Mouse (Mus musculus) thymus, postnatal 0 days (tissue): ENCODE measurements at regions not wholly inside any gene's neighbourhood (a gene's known extent, or its start where the extent isn't known, plus 50 kb on each side); places are given as distances from the start of the nearest gene placed in this dataset.

ENCODE experiments used
- DNase-seq: peaks from one replicate; pipeline ENCODE4 v3.0.0-alpha.2; 2015; ENCODE audit warnings: low spot score

DNA sequence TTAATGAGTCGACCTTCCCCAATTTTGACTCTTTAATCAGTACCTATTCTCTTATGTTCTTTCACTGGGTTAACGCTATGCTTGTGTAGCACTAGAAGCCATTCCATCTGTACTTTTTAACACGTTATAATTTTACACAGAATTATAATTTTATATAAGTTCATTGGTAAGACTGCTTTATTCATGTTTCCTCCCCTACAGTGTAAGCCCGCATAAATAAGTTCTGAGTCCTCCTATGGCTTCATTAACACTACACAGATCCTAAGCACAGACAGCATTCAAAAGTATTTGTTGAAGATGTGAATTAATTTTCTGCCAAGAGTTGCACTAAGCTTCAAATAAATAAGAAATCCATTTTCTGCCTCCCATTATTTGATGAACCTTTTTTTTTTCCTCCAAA is 176.1 kb upstream of the Usp25 start:
- no peak for DNase-seq

DNA sequence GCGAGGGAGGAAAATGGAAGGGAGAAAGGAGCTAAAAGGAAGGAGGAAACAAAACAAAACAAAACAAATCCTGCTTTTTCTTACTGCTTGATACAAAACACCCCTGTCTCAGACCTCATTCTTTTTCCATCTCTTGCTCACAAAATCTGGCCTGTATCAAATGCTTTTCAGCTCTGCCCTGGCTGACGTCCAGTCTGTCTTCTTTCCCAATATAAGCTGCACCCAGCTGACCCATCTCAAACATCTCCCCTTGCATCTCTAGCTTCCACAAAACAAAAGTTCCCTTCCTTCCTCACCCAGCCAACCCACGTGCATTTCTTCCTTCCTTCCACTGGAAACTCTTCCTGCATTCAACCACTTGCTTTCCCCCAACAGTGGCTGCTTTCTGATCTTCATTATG is 183.1 kb upstream of the Usp25 start:
- DNase-seq, result no peak

DNA sequence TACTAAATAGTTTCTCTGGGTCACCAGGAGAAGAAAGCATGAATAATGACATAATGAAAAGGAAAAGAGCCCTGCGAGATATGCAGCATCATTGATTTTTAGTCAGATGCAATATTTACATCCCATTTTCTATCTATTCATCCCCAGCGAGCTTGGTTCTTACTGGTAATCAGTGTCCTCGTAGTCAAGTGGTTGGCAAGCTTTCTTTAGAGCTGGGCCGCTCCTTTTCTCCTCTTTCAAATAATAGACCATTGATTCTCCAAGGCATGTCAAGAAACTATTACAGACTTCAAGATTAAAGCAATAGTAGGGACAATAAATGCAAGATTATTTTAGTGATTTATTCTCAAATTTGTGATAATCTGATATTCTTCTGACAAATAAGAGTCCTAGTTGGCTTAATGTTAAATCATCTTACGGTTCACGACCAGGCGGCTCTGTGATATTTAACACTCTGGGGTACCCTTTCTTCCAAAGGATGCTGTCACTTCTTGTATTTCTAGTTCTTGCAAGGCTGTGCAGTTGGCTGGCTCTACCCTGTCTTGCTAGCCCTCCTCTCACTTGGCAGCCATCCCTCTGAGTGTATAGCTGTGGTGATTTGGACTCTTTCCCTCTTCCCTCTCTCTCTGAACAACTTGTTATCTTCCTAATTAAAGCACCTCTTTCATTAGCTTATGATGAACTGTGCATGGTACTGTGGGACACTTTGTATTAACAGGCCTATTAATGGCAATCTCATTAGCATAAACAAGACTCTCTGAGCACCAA is 185.6 kb upstream of the Usp25 start:
- DNase-seq, result no peak

DNA sequence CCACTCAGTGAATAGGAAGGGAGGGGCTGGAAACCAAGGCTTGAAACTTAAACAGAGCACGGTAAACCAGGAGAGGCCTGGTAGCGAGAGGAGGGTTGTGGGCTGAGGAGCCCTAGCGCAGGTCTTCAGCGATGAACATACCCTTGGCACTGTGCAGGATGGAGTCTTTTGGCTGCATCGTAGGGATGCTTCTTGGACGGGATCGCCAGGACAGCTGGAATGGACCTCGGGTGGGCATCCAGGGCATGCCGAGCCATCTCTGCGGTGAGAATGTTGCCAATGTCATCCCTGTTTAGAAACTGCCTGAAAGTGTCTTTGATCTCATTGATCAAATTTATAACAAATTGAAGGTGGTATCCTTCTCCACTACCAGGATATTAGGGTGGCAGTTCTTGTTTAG is 192.2 kb upstream of the Usp25 start:
- no peak for DNase-seq

DNA sequence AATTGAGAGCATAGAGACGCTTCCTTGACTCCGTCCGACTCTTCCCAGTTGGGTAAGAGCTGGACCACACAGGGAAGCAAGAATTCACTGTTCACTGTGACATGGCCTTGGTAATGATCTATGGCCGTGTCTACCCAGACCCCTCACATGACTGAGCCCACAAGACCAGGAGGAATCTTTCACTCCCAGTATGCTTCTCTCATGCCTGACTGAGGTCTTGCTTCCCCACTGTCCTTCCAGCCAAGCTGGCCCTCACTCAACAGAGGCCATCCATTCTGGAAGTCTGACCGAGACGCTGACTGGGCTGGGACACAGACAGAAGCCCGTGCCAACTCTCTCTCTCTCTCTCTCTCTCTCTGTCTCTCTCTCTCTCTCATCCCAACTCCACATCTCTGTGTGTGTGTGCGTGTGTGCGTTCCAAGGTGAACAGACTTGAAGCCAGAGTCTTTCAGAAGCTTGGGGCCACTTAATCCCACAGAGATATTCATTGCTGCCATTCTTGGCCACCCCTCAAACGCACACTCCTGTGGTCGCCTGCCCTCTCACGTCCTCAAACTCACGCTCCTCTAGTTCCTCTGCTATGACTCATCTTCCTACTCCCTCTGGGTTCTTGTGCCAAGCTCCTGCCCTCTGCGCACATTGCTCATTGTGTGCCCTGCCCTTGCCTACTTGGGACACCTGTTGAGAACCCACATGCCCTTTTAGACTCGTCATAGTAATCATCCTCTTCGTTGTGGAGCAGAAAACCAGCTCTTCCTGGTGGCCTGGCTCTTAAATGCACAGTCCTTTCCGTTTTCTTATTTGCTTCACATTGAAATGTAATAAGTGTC is 197.2 kb upstream of the Usp25 start:
- DNase-seq, result no peak

DNA sequence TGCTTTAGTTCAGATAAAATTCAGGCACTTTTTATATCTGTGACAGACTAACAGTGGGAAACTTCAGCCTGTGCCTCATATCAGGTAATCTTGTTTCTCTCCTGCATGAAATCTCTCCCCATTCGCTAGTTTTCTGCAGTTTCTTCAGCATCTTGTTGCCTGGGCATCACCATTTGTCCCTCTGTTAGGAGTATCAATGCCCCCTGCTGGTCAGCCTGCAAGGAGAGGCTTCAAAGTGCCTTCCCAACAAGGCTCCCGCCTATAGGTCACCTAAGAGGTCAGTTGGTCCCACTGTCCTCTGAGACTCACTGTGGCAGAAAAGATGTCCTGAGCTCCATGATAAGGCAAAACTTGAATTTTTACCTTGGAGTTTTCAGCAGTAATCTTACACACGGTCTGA is 209.8 kb upstream of the Usp25 start:
- DNase-seq, result peak; percentile 22

DNA sequence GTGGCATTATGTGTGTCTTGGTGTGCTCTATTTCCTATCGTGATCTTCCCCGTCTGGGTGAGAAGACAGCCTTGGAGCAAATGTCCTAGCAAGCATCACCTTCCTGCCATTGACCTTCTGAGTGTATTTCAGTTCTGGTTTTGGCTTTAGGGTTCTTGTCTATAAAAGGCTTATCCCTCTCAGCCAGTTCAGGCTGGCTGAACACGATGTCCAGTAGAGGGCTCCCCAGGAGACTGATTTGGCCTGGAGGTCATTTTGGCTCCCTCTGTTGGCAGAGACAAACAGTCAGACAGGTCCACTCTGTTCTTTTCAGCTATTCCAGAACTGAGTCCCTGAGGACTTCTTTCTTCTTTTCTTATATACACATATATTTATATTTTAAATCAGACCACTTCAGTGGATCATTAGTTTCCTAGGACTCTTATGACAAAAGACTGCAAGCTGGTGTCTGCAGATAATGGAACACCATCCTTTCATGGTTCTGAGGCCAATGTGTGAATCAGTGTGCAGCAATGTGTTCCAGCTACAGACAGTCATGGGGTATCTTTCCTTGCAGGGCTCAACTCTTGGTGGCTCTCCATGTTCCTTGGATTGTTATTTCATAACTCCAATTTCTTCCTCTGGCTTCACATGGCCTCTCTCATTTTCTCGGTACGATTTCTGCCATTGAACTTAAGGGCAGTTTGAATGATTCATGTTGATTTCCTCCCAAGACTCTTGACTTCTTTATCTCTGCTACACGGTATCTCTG is 226.9 kb upstream of the Usp25 start:
- peak; percentile 47 for DNase-seq

DNA sequence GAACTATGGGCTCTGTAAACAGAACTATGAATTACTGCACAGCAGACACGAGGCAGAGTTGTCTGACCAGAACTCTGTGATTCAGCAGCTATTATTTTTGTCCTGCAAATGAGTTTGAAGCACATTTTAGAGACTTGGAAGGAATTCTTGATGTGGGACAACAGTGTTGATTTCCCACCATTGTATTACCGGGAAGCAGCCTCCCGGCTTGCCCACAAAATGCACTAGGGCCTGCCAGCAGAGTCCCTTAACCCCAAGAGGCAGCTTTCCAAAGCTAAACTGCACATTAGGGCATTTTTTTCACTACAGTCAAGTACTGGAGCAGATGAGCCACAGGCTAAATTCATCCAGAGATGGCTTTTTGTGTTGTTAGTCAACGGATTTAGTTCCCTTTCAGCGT is 230.8 kb upstream of the Usp25 start:
- no peak for DNase-seq

DNA sequence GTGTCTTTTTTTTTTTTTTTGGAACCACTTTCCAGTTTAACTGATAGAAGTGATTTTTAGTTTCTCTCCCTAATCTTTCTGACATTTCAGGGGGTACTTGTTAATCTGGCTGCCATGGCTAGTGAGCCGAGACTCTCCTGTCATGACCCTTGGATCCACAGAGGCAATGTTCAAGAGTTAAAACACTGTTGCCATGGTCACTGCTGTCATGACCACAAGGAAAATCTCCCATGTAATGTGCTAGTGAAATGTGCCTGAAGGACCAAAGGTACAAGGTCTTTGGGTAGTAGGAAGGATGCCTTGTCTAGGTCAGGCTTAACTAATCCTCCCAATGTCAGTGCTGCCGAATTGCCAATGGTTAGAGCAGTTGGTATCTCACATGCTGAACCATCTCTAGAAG is 237.7 kb upstream of the Usp25 start:
- DNase-seq, result no peak

DNA sequence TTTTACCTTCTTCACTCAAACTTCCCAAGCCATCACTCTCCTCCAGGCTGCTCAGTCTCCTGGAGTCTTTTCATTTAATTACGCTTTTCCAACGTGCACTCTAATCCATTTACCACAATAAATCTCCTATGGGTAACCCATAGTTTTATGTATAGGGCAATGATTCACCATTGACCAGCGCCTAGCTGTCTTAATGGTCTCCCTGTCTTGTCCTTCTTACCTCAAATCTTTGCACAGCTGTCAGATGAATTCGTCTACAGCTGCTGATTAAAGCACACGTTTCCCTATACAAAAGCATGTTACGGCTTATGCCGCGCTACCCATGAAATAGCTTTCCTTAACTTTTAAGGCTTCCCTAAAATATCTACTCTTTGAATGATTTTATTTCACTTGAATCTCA is 239.5 kb upstream of the Usp25 start:
- no peak for DNase-seq

DNA sequence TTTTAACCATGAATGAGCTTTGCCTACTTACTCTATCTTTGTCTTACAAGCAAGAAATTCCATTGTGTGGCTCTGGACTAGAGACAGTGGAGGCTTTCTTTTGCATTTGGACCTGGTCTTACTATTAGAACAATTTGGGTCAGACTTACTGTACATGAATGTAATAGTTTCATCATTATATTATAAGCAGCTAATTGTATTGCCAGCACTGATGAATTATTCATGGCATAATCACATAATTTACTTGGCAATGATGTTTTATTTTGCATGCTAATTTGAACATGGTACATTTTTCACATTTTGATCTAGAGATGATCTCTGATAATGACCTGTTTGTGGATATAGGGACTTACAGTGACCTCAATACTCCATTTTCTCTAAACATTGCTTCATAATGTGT is 240.0 kb upstream of the Usp25 start:
- no peak for DNase-seq

DNA sequence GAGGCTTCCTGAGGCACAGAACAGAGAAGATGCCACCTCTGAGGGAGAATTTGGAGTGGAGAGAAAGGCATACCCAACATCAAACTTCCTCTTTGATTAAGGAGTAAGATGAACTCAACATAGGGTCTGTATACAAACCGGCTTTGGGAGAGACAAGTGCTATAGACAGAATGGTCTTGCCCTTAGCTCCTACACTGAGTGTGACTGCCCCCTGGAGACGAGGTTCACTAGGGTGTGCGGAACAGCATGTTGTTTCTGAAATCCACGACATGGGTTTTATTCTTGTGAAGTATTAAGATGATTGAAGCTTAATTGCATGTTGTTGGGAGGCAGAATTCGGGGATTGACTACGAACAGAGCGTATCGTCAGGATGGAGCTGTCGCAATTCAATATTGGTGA is 244.9 kb upstream of the Usp25 start:
- peak; percentile 78 for DNase-seq

DNA sequence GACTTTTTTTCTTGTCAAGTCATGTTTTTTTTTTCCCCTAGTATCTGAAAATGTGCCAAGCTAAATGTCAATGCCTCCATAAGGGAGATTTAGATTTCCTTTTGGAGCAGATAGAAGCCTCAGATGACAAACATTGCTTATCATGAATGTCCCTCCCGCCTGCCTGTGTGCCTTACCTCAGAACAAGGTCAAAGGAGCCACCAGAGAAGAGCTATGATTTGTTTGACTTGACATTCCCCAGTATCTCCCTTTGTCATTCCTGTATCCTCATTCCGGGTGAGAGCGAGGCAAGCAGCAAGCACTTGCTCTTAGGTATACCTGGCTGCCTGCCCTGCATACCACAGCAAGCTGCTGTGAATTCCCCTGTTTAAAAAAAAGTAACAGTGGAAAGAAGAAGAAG is 246.9 kb upstream of the Usp25 start:
- no peak for DNase-seq

DNA sequence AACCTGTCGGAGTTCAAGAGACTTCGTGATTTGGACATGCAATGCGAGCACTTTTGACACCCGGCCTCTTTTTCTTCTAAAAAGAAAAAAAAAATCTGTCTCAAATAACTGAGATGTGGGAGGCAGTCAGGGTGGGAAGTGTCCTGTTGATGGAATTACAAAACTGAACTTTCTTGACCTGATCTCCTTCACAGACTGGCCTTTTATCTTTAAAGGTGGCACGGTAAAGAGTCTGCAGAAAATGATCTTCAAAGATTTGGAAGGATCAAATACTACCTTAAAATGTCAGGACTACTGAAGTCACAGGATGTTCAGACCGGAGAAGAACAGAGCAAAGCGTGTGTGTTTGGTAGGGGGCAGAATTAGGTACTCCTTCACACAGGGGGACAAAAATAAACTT is 248.0 kb upstream of the Usp25 start:
- peak; percentile 59 for DNase-seq

DNA sequence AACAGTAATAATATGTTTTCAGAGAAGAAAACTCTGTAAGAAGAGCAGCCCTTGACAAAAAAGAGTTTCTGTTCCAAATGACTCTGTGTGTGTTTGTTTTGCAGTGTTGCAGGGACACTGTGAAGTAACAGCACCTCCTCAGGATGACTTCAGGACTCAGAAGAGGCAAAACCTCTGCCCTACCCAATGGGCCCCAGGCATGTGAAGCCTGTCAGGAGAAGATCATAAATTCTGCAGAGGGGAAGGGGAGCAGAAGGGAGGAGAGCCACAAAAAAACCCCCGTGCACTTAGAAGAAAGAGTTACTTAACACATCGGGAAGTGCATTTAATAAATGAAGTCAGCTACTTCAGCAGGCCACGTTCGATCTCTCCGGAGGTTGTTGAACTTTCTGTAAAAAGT is 248.5 kb upstream of the Usp25 start:
- no peak for DNase-seq

DNA sequence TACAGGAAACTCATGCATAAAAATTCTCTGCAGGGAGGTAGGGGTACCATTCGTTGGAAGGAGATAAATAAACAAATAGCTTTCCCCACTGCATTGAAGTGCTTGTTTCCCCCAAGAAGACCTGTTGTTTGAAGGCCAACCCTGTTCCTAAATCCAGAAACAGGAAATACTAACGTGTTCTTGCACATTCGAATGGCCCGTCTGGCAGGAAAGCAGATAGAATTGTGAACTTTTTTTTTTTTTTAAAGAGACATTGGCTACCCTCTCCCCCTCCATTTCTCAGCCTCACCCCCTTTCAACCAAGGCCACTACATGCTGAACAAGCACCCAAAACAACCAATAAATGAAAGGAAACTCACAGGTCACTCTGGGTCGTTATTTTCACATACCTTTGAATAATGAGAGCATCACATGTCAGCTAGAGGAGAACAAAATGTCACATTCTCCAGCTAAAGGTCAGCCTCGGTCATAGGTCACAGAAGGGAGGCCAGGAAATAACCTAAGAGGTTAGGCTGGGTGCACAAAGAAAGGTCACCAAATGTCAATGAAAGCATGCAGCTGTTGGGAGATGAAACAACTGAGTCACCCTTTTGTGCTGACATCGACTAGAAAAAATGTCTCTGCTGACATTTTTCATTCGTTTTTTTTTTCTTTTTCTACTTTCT is 250.8 kb upstream of the Usp25 start:
- peak; percentile 32 for DNase-seq

DNA sequence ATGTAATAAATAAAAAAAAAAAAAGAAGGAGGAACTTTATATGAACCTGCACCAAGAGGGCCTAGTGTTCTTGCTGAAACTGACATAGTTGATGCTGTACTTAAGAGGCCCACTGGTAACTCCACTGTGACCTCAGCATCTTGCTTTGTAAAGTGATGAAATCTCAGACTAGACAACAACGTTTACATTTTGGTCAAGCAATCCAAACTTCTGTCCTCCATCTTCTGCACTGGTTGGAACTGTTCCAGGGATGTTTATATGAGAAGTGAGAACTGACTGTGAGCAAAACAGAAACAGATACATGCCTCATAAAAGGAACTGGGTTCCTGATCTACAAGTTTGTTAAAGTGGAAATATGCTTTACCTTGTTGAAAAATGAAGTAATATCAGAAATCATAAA is 251.7 kb upstream of the Usp25 start:
- no peak for DNase-seq

DNA sequence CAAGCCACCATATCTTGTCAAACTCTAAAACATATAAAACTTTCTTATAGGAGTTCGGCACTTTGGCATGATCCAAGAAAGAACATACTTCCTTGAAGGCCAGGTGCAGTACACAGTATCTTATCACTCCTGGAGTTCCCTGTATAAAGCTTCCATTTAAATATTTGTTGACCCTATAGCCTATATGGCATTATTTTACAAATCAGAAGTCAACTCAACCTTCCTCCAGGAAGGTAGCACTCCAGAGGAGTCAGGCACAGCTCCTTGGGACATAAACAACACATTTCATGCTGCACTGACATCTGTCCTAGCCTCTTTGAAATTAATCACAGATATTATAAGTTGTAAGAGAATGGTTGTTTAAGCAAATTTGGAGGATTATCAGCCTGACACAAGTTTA is 252.5 kb upstream of the Usp25 start:
- no peak for DNase-seq

DNA sequence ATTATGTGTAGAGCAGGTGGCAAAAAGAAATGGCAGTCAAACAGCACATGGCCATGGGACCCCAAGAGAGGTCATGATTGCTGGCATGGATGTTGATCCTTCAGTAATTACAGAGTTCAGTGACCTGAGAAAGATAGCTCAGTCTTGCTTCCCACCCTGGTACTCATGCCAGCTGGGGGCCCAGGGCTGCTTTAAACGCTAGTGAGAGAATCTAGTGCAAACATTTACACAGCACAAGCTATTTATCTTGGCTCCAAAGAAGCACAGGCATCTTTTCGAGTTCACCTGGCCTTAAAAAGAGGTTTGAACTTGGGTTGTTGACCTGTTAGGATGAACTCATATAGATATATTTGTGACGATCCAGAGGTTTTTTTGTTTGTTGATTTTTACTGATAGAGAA is 258.6 kb upstream of the Usp25 start:
- no peak for DNase-seq

DNA sequence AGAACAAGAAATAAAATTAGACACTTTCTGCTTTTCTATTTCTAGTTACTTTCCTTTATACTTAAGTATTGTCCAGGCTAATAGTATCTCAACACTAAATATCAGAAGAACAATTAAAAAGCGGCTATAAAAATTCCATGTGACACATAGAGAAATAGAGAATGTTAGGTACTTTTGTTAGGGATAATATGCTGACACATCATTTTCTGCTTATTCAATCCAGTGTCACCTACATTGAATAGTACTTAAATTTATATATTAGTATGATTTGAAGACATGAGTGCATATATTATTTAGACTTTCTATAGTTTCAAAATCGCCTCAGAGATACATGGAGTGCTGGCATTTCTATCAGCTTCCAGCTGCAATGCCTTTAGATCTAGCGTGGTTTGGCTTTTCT is 267.1 kb upstream of the Usp25 start:
- DNase-seq, result no peak

DNA sequence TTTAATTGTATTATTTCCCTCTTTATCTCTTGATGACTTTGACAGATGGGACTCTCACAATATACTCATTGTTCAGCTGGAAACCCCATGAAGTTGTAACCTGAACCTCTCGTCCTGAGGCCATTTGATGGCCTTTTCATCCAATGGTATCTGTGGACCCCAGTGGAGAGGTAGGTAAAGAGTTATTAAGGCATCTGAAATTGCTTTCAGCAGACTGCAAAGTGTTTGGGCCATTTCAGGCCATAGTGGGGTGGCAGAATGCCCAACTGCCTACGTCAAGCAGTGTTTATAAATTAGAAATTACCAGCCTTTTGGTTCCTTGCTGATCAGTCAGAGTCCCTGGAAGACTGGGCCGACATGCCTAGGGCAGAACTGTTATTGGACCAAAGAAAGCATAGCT is 272.4 kb upstream of the Usp25 start:
- no peak for DNase-seq

DNA sequence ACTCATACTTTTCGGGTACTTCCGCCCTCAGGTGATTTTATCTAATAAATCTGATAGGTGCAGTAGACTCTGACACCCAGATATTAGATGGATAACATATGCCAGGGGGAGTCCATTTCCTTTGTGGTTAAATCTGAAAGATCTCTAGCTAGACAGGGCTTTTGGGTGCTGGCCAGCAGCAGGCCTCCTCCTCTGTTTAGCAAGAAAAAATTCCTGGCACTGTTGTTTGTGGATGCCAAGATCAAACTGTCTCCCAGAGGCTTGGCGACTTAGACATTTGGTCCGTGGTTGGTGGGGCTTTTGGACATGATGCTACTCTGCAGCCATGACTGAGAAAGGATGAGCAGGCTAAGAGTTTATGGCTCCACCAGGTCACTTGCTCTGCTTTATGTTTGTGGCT is 287.5 kb upstream of the Usp25 start:
- DNase-seq, result no peak
